Mouse (Mus musculus): ENCODE data around the gene Prss46.

Gene Prss46

DNA sequence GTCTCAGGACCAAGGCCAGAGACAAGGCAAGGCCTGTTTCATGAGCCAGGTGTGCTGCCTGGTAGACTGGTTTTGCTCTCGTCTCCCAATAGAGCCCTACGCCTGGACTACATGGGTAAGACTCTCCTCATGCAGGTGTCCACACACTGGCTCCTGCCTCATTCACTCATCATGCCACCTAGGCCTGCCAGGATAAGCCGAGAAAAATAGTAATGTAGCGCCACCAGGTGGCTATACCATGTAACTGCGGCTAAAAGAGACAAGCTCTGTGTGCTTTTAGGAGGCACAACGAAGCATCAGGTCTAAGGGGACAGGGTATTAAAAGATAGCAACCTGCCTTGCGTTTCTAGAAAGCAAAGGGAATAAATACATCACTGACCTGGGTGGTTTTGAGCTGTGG lies 26.7 kb downstream of the Prss46 start:
- peak; percentile 67 for DNase-seq

DNA sequence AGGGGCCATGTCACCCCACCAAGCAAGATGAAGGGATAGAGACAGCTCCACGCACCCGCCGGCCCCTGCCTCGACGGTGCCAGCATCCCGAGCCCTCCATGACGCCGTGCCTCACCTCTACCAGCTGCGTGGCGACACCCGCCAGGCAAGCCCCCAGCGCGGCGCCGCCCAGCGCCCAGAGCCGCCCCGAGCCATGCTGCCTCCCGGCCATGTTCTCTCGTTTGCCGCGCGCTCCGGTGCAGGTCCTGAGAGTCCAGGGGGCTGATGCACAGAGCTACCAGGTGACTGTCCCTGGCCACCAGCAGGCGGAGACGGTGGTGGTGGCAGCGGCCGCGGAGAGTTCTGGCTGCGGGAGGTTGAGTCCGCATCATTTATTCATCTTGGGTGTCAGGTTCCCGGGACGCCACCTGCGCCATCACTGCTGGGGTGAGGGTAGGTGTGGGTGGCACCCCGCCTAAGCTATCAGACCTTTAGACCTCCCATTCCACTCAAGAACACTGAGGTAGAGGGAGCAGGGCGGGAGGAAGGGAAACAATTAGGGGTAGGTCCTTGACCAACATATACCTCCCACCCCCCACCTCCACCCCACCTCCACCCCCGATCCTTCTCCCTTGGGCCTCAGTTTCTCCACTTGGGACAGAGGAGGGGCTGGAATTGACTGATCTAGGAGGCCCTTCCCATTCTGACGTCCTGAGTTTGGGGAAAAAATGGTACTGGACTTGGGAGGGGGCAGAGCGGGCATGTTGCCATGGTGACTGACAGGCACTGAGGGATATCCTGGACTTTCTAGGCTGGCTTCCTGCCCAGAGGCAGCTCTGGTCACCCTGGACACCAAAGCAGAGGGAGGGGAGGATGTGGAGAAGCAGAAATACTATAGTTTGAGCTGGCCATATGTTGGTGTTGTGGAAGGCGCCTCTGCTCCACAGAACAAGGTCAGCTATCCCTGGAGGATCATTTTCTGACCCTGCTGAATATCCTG lies 29.7 kb downstream of the Prss46 start:
- DNase-seq = peak; percentile 64

GRCm38 (mm10) chr9:110874660-110875191 lies 30.4 kb downstream of the Prss46 start:
- DNase-seq = no peak

- DNase-seq = no peak
Measured at GRCm38 (mm10) chr9:110875288-110875695, 31.0 kb downstream of the Prss46 start.

DNA sequence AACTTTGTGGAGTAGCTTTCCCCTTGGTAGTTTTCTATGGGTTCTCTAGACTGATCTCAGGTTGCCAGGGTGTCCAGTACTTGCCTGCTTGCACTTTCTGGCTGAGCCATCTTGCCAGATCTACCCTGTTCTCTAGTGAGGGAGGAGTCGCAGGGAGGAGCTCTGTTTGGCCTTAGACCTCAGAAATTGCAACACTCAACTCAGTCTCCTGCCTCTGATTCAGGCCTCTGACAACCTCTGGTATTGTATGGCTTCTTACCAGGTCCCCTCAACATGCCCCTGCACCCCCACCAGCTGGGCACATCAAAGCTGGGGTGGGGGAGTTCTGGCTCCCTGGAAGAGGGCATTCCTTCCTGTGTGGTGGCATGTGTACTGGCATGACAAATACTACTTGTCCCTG lies 33.0 kb downstream of the Prss46 start:
- no peak for DNase-seq

GRCm38 (mm10) chr9:110877888-110878287 lies 33.6 kb downstream of the Prss46 start:
- no peak for DNase-seq

DNA sequence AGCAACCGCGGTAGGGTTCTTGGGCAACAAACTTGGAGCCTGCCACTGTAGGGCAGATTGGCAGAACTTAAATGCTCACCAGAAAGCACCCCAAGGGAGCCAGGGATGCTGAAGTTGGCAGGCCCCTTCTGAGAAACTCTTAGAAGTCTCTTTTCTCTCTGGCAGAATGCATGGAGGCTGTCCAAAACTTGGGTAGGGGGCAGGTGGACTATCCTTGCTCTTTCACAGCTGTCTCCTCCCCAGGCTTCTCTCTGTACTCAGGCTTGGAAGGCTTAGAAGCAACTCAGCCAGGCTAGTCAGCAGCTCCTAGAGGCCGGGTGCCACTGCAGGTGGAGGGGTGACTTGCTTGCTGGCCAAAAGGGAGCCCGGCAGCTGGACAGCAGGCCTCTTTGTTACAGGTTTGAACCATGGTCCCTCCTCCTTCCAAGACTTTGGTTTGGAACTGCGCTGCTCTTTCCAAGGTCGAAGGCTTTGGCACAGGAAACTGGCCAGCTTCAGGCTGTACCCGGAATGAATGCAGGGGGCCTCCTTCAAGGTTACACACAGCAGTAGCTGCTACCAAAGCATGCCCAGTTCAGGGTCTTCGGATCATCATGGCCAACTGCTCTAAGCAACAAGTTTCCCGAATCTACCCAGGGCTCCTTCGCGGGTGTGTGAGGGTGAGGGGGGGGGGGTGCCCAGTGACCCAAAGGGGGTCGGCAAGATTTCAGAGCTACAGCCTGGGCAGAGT lies 35.0 kb downstream of the Prss46 start, which contains the start of gene Als2cl:
Gene Als2cl, plus strand, starts transcription at position 680 of the 730 bp plus-strand sequence.
- DNase-seq = peak; percentile 22

GRCm38 (mm10) chr9:110879998-110880561 lies 35.8 kb downstream of the Prss46 start, which contains the start of gene Tmie:
Tmie (minus strand) TSS chr9:110880113.
- peak; percentile 79 for DNase-seq

DNA sequence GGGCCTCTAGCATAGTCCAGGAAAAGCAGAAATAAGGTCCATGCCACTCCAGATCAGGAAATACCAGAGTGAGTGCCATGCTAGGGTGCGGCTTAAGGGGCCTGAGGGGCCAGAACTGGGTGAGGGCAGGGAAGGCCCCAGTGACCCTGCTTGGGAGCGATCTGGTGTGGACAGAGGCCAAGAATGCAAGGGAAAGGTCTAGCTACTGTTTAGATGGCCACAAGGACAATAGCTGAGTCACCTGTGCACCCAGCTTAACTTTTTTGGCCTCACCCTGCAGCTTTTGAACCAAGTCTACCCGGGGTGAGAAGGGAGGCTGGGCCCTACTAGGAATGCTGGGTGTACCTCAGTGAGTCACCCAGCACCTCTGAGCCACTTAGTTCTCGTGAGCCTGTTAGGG lies 36.5 kb downstream of the Prss46 start:
- no peak for DNase-seq

DNA sequence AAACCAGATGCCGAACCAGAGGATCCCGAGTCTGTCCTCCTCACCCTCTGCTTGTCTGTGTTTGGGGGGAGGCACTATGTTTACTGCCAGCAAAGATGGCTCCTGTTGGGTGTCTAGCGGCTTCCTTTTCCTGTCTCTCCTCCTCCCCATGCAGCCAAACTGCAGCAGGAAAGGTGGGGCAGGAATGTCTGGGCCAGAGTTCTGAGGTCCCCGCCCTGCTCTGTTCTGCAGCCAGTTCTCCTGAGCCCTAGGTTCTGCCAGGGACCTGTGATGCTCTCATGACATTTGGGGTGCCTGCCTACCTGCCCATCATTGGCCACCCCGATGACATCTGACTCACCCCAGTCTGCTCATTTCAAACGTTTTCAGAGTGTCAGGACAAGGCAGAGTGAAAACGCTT lies 37.6 kb downstream of the Prss46 start:
- DNase-seq = no peak

DNA sequence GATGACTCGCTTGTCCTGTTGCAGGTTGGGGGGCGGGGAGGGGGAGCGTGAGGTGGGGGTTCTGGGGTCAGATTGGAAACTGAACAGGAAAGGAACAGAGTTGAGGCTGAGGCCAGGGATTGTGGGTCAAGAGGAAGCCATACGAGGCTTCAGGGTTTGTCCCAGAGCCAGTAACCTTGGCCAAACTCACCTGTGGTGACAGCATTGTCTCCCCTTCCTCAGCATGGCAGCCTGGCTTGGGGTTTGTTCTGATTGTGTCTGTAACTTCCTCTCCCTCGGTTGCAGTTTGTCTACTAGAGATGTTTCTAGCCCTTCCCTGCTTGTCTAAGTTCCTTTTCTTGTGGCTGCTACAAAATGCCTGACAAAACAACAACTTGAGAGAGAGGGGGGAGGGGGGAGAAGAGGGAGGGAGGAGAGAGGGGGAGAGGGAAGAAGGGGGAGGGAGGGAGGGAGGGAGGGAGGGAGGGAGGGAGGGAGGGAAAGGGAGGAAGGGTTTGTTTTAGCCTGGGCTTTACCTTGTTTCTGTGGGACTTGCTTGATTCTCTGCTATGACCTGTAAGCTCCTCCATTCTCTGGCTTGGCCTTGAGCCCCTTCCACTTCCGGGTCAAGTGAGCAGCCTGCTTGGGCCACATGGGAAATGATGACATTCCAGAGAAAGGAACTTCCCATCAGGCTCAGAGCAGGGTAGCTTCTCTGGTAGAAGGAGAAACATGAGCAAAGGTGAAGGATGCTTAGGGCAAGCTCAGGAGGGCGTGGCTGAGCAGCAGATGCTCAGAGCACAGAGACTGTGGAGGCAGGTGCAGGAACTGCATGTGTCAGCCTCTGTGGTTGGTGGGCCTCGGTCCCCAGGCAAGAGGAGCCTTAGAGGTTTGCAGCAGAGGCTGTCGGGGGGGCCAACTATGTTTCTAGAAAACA lies 43.3 kb downstream of the Prss46 start:
- DNase-seq = peak; percentile 78

DNA sequence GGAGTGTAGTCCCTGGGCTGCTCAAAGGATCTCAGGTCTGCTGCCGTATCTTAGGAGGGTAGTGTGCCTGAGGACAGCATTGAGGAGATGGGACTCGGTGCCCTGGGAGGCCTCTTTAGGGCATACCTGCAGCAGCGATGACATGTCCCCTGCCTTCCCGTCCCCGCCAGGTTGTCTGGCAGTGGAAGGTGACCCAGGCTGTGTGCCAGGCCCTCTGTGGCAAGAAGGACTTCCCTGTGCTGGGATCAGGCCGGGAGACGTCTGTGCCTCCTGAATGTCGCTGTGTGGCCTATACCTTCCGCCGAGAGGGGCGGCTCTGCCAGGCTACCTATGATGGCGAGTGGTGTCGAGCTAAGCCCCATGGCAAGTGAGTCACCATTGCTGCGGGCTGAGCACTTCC lies 44.6 kb downstream of the Prss46 start:
- no peak for DNase-seq

DNA sequence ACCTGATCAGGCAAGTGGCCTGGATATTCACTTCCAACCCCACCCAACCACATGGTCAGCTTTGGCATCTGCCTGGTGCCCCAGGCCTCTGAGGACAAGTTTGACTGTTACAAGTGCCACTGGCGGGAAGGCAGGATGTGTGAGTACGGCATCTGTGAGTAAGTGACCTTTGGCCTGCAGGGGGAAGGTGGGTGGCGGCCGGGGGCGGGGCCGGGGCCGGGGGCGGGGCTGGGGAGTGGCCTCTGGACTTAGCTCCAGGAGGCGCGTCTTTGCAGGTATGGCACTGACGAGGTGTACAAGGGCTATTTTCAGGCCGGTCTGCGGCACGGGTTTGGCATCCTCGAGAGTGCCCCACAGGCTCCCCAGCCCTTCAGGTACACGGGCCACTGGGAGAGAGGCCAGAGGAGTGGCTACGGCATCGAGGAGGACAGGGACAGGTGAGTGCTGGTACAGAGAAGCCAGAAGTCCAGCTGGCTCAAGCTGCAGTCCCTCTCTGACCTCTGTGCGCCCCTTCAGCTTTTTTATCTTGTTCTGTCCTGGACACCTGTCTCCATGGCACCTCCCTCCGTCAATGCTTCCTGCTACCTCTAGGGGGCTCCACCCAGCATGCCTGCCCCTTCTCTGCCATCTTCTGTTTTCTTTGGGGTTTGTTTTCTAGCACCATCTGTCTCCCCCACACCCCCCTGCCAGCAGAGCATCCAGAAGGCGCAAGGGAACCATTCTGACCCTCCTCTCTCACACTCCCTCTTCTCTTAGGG lies 45.9 kb downstream of the Prss46 start:
- DNase-seq = peak; percentile 53

DNA sequence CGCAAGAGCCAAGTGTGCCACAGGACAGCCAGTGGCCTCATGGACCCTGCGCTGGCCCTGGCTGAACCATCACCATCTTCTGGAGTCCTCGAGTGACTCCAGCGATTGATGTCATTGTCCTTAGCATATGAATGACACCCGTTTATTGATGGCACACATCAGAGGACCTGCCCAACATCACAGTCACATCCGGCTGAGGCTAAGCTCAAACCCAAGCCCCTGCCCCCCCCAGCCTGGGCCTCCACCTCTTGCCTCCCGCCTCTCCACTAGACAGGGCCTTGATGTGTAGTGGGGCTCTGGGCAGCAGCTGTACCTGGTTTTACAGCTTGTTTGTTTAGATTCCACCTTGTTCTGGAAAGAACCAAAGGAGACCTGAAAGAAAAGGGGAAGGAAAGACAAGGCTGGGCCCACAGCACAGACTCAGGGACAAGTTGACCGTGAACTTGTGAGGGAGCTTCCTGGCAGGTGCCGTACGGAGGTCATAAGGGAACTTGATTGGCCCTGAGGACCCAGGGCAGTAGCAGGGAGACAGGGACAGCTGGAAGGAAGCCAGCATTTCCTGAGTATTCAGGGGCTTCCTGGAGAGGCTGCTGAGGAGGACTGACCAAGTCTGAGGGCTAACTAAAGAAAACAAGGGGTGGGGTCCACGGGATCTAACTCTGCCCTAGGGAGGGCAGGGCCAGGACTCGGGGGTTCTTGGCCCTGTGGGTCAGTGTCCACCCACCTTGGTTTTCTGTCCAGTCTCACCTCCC lies 46.9 kb downstream of the Prss46 start:
- peak; percentile 60 for DNase-seq

- DNase-seq = no peak
Measured at GRCm38 (mm10) chr9:110892552-110892951, 48.2 kb downstream of the Prss46 start.

GRCm38 (mm10) chr9:110893429-110893828 lies 49.1 kb downstream of the Prss46 start:
- DNase-seq = peak; percentile 29

- DNase-seq = peak; percentile 90
Measured at GRCm38 (mm10) chr9:110895507-110895906, 51.2 kb downstream of the Prss46 start.

GRCm38 (mm10) chr9:110895994-110896393 lies 51.7 kb downstream of the Prss46 start:
- no peak for DNase-seq

DNA sequence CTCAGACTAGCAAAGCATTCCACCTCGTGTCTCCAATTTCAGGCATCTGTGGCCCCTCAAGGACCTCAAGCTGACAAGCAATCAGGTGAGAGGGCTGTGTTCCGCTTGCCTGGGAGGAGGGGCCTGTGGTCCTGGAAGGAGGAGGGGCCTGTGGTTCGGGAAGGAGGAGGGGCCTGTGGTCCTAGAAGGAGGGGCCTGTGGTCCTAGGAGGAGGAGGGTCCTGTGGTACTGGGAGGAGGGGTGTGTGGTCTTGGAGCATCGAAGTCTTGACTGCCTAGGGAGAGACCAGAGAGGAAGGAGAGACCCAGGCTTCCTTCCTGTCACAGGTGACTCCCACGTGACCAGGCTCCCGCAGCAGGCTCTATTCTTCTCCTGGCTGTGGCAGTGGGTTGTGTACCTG lies 52.3 kb downstream of the Prss46 start:
- DNase-seq = peak; percentile 84

DNA sequence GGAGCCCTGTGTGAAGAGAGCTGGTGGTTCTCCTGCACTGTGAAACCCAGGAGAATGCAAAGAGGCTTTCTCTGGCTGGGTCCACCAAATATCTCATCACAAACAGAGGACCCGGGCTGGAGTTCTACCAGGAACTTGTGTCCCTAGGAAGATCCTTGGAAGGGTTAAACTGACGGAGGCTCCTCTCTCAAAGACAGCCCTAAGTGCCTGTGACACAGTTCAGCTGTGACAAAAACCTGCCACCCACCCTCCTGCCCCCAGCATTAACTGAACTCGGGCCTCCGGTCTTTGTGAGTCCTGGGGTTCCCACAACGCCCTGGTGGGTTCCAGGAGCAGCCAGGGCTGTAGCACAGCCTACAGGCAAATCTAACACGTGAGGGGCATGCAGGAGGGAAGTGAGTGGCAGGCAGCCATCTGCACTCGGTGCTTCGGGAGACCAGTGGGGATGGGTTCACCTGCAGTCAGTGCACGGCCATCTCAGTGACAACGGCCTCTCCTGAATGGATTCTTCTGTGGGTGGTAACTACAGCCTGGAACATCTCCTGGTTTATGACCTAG lies 55.2 kb downstream of the Prss46 start:
- peak; percentile 53 for DNase-seq

Measured in thymus, postnatal 4 days (tissue).